Mouse (Mus musculus): Measurements from ENCODE around the gene Gjd3. TPM values are rescaled to one million over a fixed set of nuclear protein-coding genes. Genes with fewer than 3 reads are reported as not detected.

Gjd3 gene
- 0.89 and 2.2 TPM in 2 replicates for polyA plus RNA-seq (2014; fragmentation: Nextera tagmentation; extraction: Ambion mirVana)

GRCm38 (mm10) chr11:98982773-98983133 lies at the start of gene Gjd3:
Gene Gjd3, minus strand, starts transcription at chr11:98983016.
- Histone ChIP-seq H3K27ac (ENCODE audit: low read depth, low read length) (peak within 1 kb of the TSS; percentile 94), H3K4me3 (ENCODE audit: low read depth, low read length) (peak within 1 kb of the TSS; percentile 64), H3K4me2 (ENCODE audit: low read depth, low read length) (peak within 1 kb of the TSS; percentile 79), H3K4me1 (ENCODE audit: control insufficient read depth, insufficient read depth, low read length) (peaks cover 10% of the 10 kb centered on the region; the same call in 1 of the 2 replicates), H3K36me3 (ENCODE audit: control insufficient read depth, insufficient read depth, low read length) (no peaks in the 10 kb centered on the region), H3K9ac (replicated peaks; ENCODE audit: low read depth, low read length) (peak within 1 kb of the TSS; percentile 86), H3K9me3 (ENCODE audit: control insufficient read depth, low read length) (no peaks in the 10 kb centered on the region), H3K27me3 (ENCODE audit: control insufficient read depth, insufficient read depth, low read length) (no peaks in the 10 kb centered on the region)
- under 1% methylated on average over 28 of the region's 28 CpGs for WGBS
- ATAC-seq (ENCODE audit: low read depth): peak; percentile 26

GRCm38 (mm10) chr11:99026899-99027440 lies 44.2 kb upstream of the Gjd3 start:
- Histone ChIP-seq H3K4me1 (ENCODE audit: control insufficient read depth, insufficient read depth, low read length) (peaks cover 8% of the 10 kb centered on the region), H3K4me3 (ENCODE audit: low read depth, low read length) (no peak overlapping the region), H3K4me2 (ENCODE audit: low read depth, low read length) (no peak overlapping the region), H3K27me3 (ENCODE audit: control insufficient read depth, insufficient read depth, low read length) (no peaks in the 10 kb centered on the region), H3K9ac (replicated peaks; ENCODE audit: low read depth, low read length) (no peak overlapping the region), H3K27ac (ENCODE audit: low read depth, low read length) (no peak overlapping the region), H3K36me3 (ENCODE audit: control insufficient read depth, insufficient read depth, low read length) (no peaks in the 10 kb centered on the region), H3K9me3 (ENCODE audit: control insufficient read depth, low read length) (no peaks in the 10 kb centered on the region)
- WGBS: 89% methylated on average over 12 of the region's 12 CpGs
- no peak for ATAC-seq (ENCODE audit: low read depth)

GRCm38 (mm10) chr11:99025878-99026277 lies 43.1 kb upstream of the Gjd3 start:
- no peak overlapping the region for H3K27ac ChIP-seq (ENCODE audit: low read depth, low read length)
- H3K4me2 ChIP-seq (ENCODE audit: low read depth, low read length): no peak overlapping the region
- H3K9ac ChIP-seq (replicated peaks; ENCODE audit: low read depth, low read length): no peak overlapping the region
- no peaks in the 10 kb centered on the region for H3K9me3 ChIP-seq (ENCODE audit: control insufficient read depth, low read length)
- no peak for ATAC-seq (ENCODE audit: low read depth)
- 80% methylated on average over 6 of the region's 6 CpGs for WGBS
- H3K4me3 ChIP-seq (ENCODE audit: low read depth, low read length): no peak overlapping the region
- peaks cover 8% of the 10 kb centered on the region for H3K4me1 ChIP-seq (ENCODE audit: control insufficient read depth, insufficient read depth, low read length)
- H3K36me3 ChIP-seq (ENCODE audit: control insufficient read depth, insufficient read depth, low read length): no peaks in the 10 kb centered on the region
- H3K27me3 ChIP-seq (ENCODE audit: control insufficient read depth, insufficient read depth, low read length): no peaks in the 10 kb centered on the region

GRCm38 (mm10) chr11:99024468-99025134 lies 41.8 kb upstream of the Gjd3 start:
- 49% methylated on average over 18 of the region's 18 CpGs for WGBS
- H3K36me3 ChIP-seq (ENCODE audit: control insufficient read depth, insufficient read depth, low read length): no peaks in the 10 kb centered on the region
- peak overlapping the region; percentile 49 for H3K4me2 ChIP-seq (ENCODE audit: low read depth, low read length)
- no peak for ATAC-seq (ENCODE audit: low read depth)
- 0 out of 2 replicates have a peak overlapping the region, but pooled peaks have one; percentile 34 for H3K9ac ChIP-seq (replicated peaks; ENCODE audit: low read depth, low read length)
- peak overlapping the region; percentile 34 for H3K4me3 ChIP-seq (ENCODE audit: low read depth, low read length)
- no peaks in the 10 kb centered on the region for H3K27me3 ChIP-seq (ENCODE audit: control insufficient read depth, insufficient read depth, low read length)
- no peaks in the 10 kb centered on the region for H3K9me3 ChIP-seq (ENCODE audit: control insufficient read depth, low read length)
- peaks cover 8% of the 10 kb centered on the region for H3K4me1 ChIP-seq (ENCODE audit: control insufficient read depth, insufficient read depth, low read length)
- no peak overlapping the region for H3K27ac ChIP-seq (ENCODE audit: low read depth, low read length)

- Histone ChIP-seq H3K4me1 (ENCODE audit: control insufficient read depth, insufficient read depth, low read length) (peaks cover 8% of the 10 kb centered on the region), H3K27ac (ENCODE audit: low read depth, low read length) (no peak within 1 kb of the TSS), H3K4me3 (ENCODE audit: low read depth, low read length) (peak within 1 kb of the TSS; percentile 51), H3K4me2 (ENCODE audit: low read depth, low read length) (peak within 1 kb of the TSS; percentile 70), H3K9me3 (ENCODE audit: control insufficient read depth, low read length) (no peaks in the 10 kb centered on the region), H3K27me3 (ENCODE audit: control insufficient read depth, insufficient read depth, low read length) (no peaks in the 10 kb centered on the region), H3K9ac (replicated peaks; ENCODE audit: low read depth, low read length) (peak within 1 kb of the TSS; percentile 39; the same call in 1 of the 2 replicates), H3K36me3 (ENCODE audit: control insufficient read depth, insufficient read depth, low read length) (no peaks in the 10 kb centered on the region)
- ATAC-seq (ENCODE audit: low read depth): peak; percentile 96
- under 1% methylated on average over 54 of the region's 54 CpGs for WGBS
Observed at GRCm38 (mm10) chr11:99023500-99024467, 41.0 kb upstream of the Gjd3 start, which contains the start of gene Top2a. Gene Top2a, minus strand, starts transcription at chr11:99024189.

- no peak for ATAC-seq (ENCODE audit: low read depth)
- no peak overlapping the region for H3K27ac ChIP-seq (ENCODE audit: low read depth, low read length)
- no peaks in the 10 kb centered on the region for H3K9me3 ChIP-seq (ENCODE audit: control insufficient read depth, low read length)
- no peak overlapping the region for H3K9ac ChIP-seq (replicated peaks; ENCODE audit: low read depth, low read length)
- H3K4me3 ChIP-seq (ENCODE audit: low read depth, low read length): peak overlapping the region; percentile 51
- 11% methylated on average over 4 of the region's 4 CpGs for WGBS
- peaks cover 8% of the 10 kb centered on the region for H3K4me1 ChIP-seq (ENCODE audit: control insufficient read depth, insufficient read depth, low read length)
- peak overlapping the region; percentile 70; the same call in 1 of the 2 replicates for H3K4me2 ChIP-seq (ENCODE audit: low read depth, low read length)
- H3K27me3 ChIP-seq (ENCODE audit: control insufficient read depth, insufficient read depth, low read length): no peaks in the 10 kb centered on the region
- no peaks in the 10 kb centered on the region for H3K36me3 ChIP-seq (ENCODE audit: control insufficient read depth, insufficient read depth, low read length)
Observed at GRCm38 (mm10) chr11:99023094-99023493, 40.3 kb upstream of the Gjd3 start.

- 84% methylated on average over 5 of the region's 5 CpGs for WGBS
- Histone ChIP-seq H3K9me3 (ENCODE audit: control insufficient read depth, low read length) (no peaks in the 10 kb centered on the region), H3K4me3 (ENCODE audit: low read depth, low read length) (no peak overlapping the region; the same call in 1 of the 2 replicates), H3K27me3 (ENCODE audit: control insufficient read depth, insufficient read depth, low read length) (no peaks in the 10 kb centered on the region), H3K27ac (ENCODE audit: low read depth, low read length) (no peak overlapping the region), H3K9ac (replicated peaks; ENCODE audit: low read depth, low read length) (no peak overlapping the region), H3K4me2 (ENCODE audit: low read depth, low read length) (no peak overlapping the region), H3K36me3 (ENCODE audit: control insufficient read depth, insufficient read depth, low read length) (no peaks in the 10 kb centered on the region), H3K4me1 (ENCODE audit: control insufficient read depth, insufficient read depth, low read length) (peaks cover 8% of the 10 kb centered on the region)
- no peak for ATAC-seq (ENCODE audit: low read depth)
Observed at GRCm38 (mm10) chr11:99022384-99022933, 39.6 kb upstream of the Gjd3 start.

- H3K27me3 ChIP-seq (ENCODE audit: control insufficient read depth, insufficient read depth, low read length): no peaks in the 10 kb centered on the region
- H3K9me3 ChIP-seq (ENCODE audit: control insufficient read depth, low read length): no peaks in the 10 kb centered on the region
- no peak overlapping the region for H3K4me2 ChIP-seq (ENCODE audit: low read depth, low read length)
- no peak overlapping the region for H3K4me3 ChIP-seq (ENCODE audit: low read depth, low read length)
- H3K36me3 ChIP-seq (ENCODE audit: control insufficient read depth, insufficient read depth, low read length): no peaks in the 10 kb centered on the region
- no peak overlapping the region for H3K27ac ChIP-seq (ENCODE audit: low read depth, low read length)
- no peak for ATAC-seq (ENCODE audit: low read depth)
- no peak overlapping the region for H3K9ac ChIP-seq (replicated peaks; ENCODE audit: low read depth, low read length)
- WGBS: 95% methylated on average over 6 of the region's 6 CpGs
- H3K4me1 ChIP-seq (ENCODE audit: control insufficient read depth, insufficient read depth, low read length): peaks cover 8% of the 10 kb centered on the region
Observed at GRCm38 (mm10) chr11:99019844-99020243, 37.0 kb upstream of the Gjd3 start.

Measured in neural tube, embryonic 14.5 days (tissue).